Mouse (Mus musculus) stomach, embryonic 14.5 days (tissue): Measurements from ENCODE around the gene Phc2. TPM values are rescaled to one million over a fixed set of nuclear protein-coding genes. Genes with fewer than 3 reads are reported as not detected.

ENCODE experiments used
- ATAC-seq: fragments of 200-750 bp; cut with Nextera tagmentation; 2 replicates; pipeline ENCODE4 v1.8.0; 2017; ENCODE audit warnings: low read depth, moderate TSS enrichment; ENCODE audit not compliant: insufficient number of reproducible peaks, insufficient read depth, low FRiP score
- H3K27ac ChIP-seq: fragments of 300-500 bp; sonication (generic); 2 replicates; pipeline ENCODE4 v1.5.1; 2014; ENCODE audit warnings: mild to moderate bottlenecking, low read length, moderate library complexity, mixed read lengths
- H3K27me3 ChIP-seq: fragments of 300-500 bp; sonication (generic); 2 replicates; pipeline ENCODE4 v1.6.1; 2014; ENCODE audit warnings: low read length, control low read depth, mixed read lengths; ENCODE audit not compliant: control insufficient read depth, insufficient read depth
- H3K36me3 ChIP-seq: fragments of 300-500 bp; sonication (generic); 2 replicates; pipeline ENCODE4 v1.6.1; 2014; ENCODE audit warnings: mild to moderate bottlenecking, control low read depth, low read length, moderate library complexity, mixed read lengths; ENCODE audit not compliant: control insufficient read depth, insufficient read depth
- H3K4me1 ChIP-seq: fragments of 300-500 bp; sonication (generic); 2 replicates; pipeline ENCODE4 v1.6.1; 2014; ENCODE audit warnings: low read length, control low read depth, mixed read lengths; ENCODE audit not compliant: control insufficient read depth, insufficient read depth
- H3K4me2 ChIP-seq: fragments of 300-500 bp; sonication (generic); replicated peaks from 2 replicates; pipeline ENCODE4 v1.6.1; 2014; ENCODE audit warnings: low read depth, low read length, control low read depth
- H3K4me3 ChIP-seq: fragments of 300-500 bp; sonication (generic); 2 replicates; pipeline ENCODE4 v1.5.1; 2014; ENCODE audit warnings: low read depth, low read length, control low read depth
- H3K9ac ChIP-seq: fragments of 300-500 bp; sonication (generic); replicated peaks from 2 replicates; pipeline ENCODE4 v1.6.1; 2014; ENCODE audit warnings: low read depth, mild to moderate bottlenecking, control low read depth, low read length, moderate library complexity, mixed read lengths
- H3K9me3 ChIP-seq: fragments of 300-500 bp; sonication (generic); 2 replicates; pipeline ENCODE4 v1.6.1; 2016; ENCODE audit warnings: low read depth, low read length, control low read depth; ENCODE audit not compliant: control insufficient read depth
- whole genome bisulfite sequencing: fragments of 180-500 bp; shearing (Covaris S2); extraction: QIAGEN DNeasy Blood & Tissue Kit; methylation state at CpG from one replicate; pipeline ENCODE4 v1.1.7; 2014; 5-methylcytosine and 5-hydroxymethylcytosine counted together
- polyA plus RNA-seq: library from polyadenylated mRNA; unstranded; fragments of >200 nt; fragmentation: Nextera tagmentation; extraction: Ambion mirVana; gene quantifications from 2 replicates; pipeline ENCODE4 v1.2.1, GENCODE M21; 2014

The Phc2 gene
- polyA plus RNA-seq, 1 experiment from 2014 or later: 22.9 TPM

- Histone ChIP-seq H3K36me3 (no peaks in the 10 kb centered on the region), H3K9ac (no peak overlapping the region), H3K27ac (no peak overlapping the region), H3K4me1 (peaks cover 30% of the 10 kb centered on the region), H3K4me2 (no peak overlapping the region), H3K9me3 (no peaks in the 10 kb centered on the region), H3K4me3 (no peak overlapping the region), H3K27me3 (no peaks in the 10 kb centered on the region)
- ATAC-seq: no peak
- 84% methylated on average over 6 of the region's 6 CpGs for WGBS
These were observed 58.4 kb downstream of the Phc2 start for GRCm38 (mm10) chr4:128712941-128713340.

GRCm38 (mm10) chr4:128715241-128716204, 61.0 kb downstream of the Phc2 start:
- ATAC-seq: peak; percentile 79
- no peaks in the 10 kb centered on the region for H3K27me3 ChIP-seq
- H3K4me1 ChIP-seq: peaks cover 44% of the 10 kb centered on the region
- WGBS: 8% methylated on average over 14 of the region's 14 CpGs
- peak overlapping the region; percentile 19 for H3K4me2 ChIP-seq
- no peak overlapping the region for H3K9ac ChIP-seq
- no peaks in the 10 kb centered on the region for H3K36me3 ChIP-seq
- no peak overlapping the region for H3K4me3 ChIP-seq
- no peaks in the 10 kb centered on the region for H3K9me3 ChIP-seq
- peak overlapping the region; percentile 73 for H3K27ac ChIP-seq

GRCm38 (mm10) chr4:128716279-128716678, 61.8 kb downstream of the Phc2 start:
- H3K4me3 ChIP-seq: no peak overlapping the region
- H3K36me3 ChIP-seq: no peaks in the 10 kb centered on the region
- peak overlapping the region; percentile 73 for H3K27ac ChIP-seq
- no peaks in the 10 kb centered on the region for H3K27me3 ChIP-seq
- 0 out of 2 replicates have a peak overlapping the region, but pooled peaks have one; percentile 19 for H3K4me2 ChIP-seq
- H3K4me1 ChIP-seq: peaks cover 51% of the 10 kb centered on the region
- H3K9me3 ChIP-seq: no peaks in the 10 kb centered on the region
- H3K9ac ChIP-seq: no peak overlapping the region
- 9% methylated on average over 4 of the region's 4 CpGs for WGBS
- ATAC-seq: no peak; the same call in 1 of the 2 replicates

GRCm38 (mm10) chr4:128716731-128717130, 62.2 kb downstream of the Phc2 start:
- no peak overlapping the region for H3K4me2 ChIP-seq
- no peak for ATAC-seq
- WGBS: 33% methylated on average over 9 of the region's 9 CpGs
- H3K36me3 ChIP-seq: no peaks in the 10 kb centered on the region
- no peaks in the 10 kb centered on the region for H3K27me3 ChIP-seq
- H3K4me1 ChIP-seq: peaks cover 54% of the 10 kb centered on the region
- no peak overlapping the region for H3K9ac ChIP-seq
- H3K27ac ChIP-seq: peak overlapping the region; percentile 73
- no peaks in the 10 kb centered on the region for H3K9me3 ChIP-seq
- H3K4me3 ChIP-seq: no peak overlapping the region

GRCm38 (mm10) chr4:128720110-128720509, 65.6 kb downstream of the Phc2 start:
- Histone ChIP-seq H3K27ac (peak overlapping the region; percentile 49; the same call in 1 of the 2 replicates), H3K9me3 (no peaks in the 10 kb centered on the region), H3K27me3 (no peaks in the 10 kb centered on the region), H3K36me3 (0 out of 2 replicates have a peak, but pooled peaks cover 2% of the 10 kb centered on the region), H3K4me1 (peaks cover 43% of the 10 kb centered on the region), H3K4me2 (no peak overlapping the region), H3K4me3 (no peak overlapping the region), H3K9ac (no peak overlapping the region)
- WGBS: 9% methylated on average over 5 of the region's 5 CpGs
- ATAC-seq: peak; percentile 11; the same call in 1 of the 2 replicates

GRCm38 (mm10) chr4:128721061-128721648, 66.7 kb downstream of the Phc2 start:
- Histone ChIP-seq H3K4me1 (peaks cover 33% of the 10 kb centered on the region), H3K27me3 (no peaks in the 10 kb centered on the region), H3K9ac (no peak overlapping the region), H3K36me3 (0 out of 2 replicates have a peak, but pooled peaks cover 2% of the 10 kb centered on the region), H3K27ac (no peak overlapping the region), H3K4me2 (no peak overlapping the region), H3K4me3 (no peak overlapping the region), H3K9me3 (no peaks in the 10 kb centered on the region)
- no peak for ATAC-seq
- 48% methylated on average over 9 of the region's 9 CpGs for WGBS

- H3K4me1 ChIP-seq: peaks cover 30% of the 10 kb centered on the region
- 81% methylated on average over 4 of the region's 4 CpGs for WGBS
- no peak overlapping the region for H3K4me3 ChIP-seq
- ATAC-seq: no peak
- H3K4me2 ChIP-seq: no peak overlapping the region
- no peak overlapping the region for H3K9ac ChIP-seq
- no peaks in the 10 kb centered on the region for H3K9me3 ChIP-seq
- H3K27me3 ChIP-seq: no peaks in the 10 kb centered on the region
- 0 out of 2 replicates have a peak, but pooled peaks cover 2% of the 10 kb centered on the region for H3K36me3 ChIP-seq
- H3K27ac ChIP-seq: no peak overlapping the region
These were observed 67.3 kb downstream of the Phc2 start for GRCm38 (mm10) chr4:128721761-128722160.

- Histone ChIP-seq H3K4me3 (no peak overlapping the region), H3K27ac (no peak overlapping the region), H3K27me3 (no peaks in the 10 kb centered on the region), H3K4me2 (no peak overlapping the region), H3K9me3 (no peaks in the 10 kb centered on the region), H3K36me3 (0 out of 2 replicates have a peak, but pooled peaks cover 2% of the 10 kb centered on the region), H3K9ac (no peak overlapping the region), H3K4me1 (peaks cover 33% of the 10 kb centered on the region)
- ATAC-seq: no peak
- WGBS: 88% methylated on average over 8 of the region's 8 CpGs
These were observed 68.4 kb downstream of the Phc2 start for GRCm38 (mm10) chr4:128722932-128723331.
